Mouse (Mus musculus): ENCODE results near the gene Isoc2a. TPM values are rescaled to one million over a fixed set of nuclear protein-coding genes. Genes with fewer than 3 reads are reported as not detected.

Gene Isoc2a
- polyA plus RNA-seq, 1 experiment from 2014 or later, result 1.4 TPM

DNA sequence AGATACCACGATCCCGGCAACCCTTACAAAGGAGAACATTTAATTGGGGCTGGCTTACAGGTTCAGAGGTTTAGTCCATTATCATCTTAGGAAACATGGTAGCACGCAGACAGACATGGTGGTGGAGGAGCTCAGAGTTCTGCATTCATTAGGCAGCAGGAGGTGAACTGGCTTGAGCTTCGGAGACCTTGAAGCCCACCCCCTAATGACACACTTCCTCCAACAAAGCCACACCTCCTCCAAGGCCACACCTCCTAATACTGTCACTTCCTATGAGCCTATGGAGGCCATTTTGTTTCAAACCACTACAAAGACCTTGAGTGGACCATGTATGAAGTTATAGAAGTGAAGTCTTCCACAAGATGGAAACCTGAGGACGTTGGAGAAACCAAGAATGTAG, 35.3 kb downstream of the Isoc2a start:
- ATAC-seq (ENCODE audit: low FRiP score, low TSS enrichment), result no peak
- Histone ChIP-seq H3K4me3 (ENCODE audit: low read length) (no peak overlapping the region), H3K9me3 (ENCODE audit: low read length) (no peaks in the 10 kb centered on the region), H3K4me1 (ENCODE audit: insufficient read depth, low read length) (peaks cover 16% of the 10 kb centered on the region), H3K27me3 (ENCODE audit: insufficient read depth, low read length) (no peaks in the 10 kb centered on the region), H3K27ac (ENCODE audit: low read length) (no peak overlapping the region), H3K4me2 (replicated peaks; ENCODE audit: low read depth, low read length) (no peak overlapping the region), H3K9ac (replicated peaks; ENCODE audit: low read length) (no peak overlapping the region), H3K36me3 (ENCODE audit: insufficient read depth, low read length) (peaks cover under 1% of the 10 kb centered on the region; the same call in 1 of the 2 replicates)
- 72% methylated on average over 5 of the region's 5 CpGs for WGBS

DNA sequence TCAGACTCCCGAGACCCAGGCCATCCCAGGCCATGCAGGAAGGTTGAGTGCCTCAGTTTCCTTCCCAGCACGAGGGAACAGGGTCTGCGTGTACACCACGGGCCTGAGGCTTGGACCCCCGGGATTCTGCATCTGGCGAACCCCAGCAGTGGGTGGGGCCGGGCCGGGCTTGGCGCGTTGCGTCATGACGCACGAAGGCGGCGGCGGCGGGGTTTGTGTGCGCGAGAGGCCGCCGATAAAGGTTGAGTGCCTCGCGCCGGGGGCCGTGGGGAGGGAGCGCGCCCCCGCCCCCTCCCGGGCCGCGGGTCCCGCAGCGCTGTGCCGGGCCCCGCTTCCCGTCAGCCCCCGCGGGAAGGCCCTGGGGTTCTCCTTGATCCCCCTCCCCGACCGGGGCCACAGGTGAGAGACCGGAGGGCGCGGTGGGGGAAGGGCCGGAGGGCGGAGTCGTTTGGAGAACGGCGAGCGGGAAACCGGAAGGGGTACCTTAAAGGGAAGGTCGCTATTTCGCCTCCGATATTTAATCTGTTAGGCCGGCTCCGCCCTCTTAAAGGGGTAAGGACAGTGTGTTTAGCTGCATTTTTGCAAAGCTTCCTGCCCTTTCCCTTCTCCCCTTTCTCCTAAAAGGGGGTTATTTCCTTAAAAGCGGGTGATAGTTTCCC, 38.2 kb downstream of the Isoc2a start, which contains the start of gene Zfp628:
Zfp628 (plus strand) TSS at position 211 of the 659 bp plus-strand sequence.
- Histone ChIP-seq H3K36me3 (ENCODE audit: insufficient read depth, low read length) (peaks cover 29% of the 10 kb centered on the region), H3K9me3 (ENCODE audit: low read length) (no peaks in the 10 kb centered on the region), H3K27me3 (ENCODE audit: insufficient read depth, low read length) (no peaks in the 10 kb centered on the region), H3K4me3 (ENCODE audit: low read length) (peak within 1 kb of the TSS; percentile 80), H3K4me2 (replicated peaks; ENCODE audit: low read depth, low read length) (peak within 1 kb of the TSS; percentile 65), H3K9ac (replicated peaks; ENCODE audit: low read length) (peak within 1 kb of the TSS; percentile 96), H3K4me1 (ENCODE audit: insufficient read depth, low read length) (peaks cover 17% of the 10 kb centered on the region), H3K27ac (ENCODE audit: low read length) (peak within 1 kb of the TSS; percentile 98)
- WGBS, result 0% methylated on average over 55 of the region's 56 CpGs
- peak; percentile 87 for ATAC-seq (ENCODE audit: low FRiP score, low TSS enrichment)

DNA sequence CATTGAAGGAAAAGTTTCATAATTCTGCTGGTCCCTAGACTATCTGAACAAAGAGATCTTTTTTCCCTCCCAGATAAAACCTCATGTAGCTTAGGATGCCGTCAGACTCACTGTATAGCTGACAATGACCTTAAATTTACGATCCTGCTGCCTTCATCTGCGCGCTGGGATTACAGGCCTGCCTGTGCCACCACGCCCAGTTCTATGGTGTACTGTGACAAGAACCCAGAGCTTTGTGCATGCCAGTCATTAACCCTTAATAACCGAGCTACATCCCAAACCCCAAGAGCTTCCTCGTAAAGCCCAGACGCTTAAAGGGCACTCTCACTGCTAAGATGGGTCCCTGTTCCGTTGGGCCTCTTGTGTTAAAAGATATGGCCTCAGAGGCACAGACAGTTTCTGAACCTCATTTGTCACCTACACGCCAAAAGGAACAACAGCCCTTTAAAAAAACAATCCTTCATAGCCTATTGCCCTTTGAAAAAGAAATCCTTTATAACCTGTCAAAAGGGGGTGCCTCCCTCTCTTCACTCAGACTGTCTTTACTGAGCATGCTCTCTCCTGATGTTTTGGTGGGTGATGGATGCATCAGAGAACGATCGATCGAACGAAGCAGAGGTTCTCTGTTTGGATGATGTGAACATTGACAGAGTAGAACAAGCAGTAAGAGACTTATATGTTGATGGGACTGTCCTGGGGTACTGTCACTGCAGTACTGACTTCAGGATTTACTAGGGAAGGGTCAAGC, 38.9 kb downstream of the Isoc2a start:
- H3K4me2 ChIP-seq (replicated peaks; ENCODE audit: low read depth, low read length), result peak overlapping the region; percentile 65
- H3K27me3 ChIP-seq (ENCODE audit: insufficient read depth, low read length), result no peaks in the 10 kb centered on the region
- peaks cover 20% of the 10 kb centered on the region for H3K4me1 ChIP-seq (ENCODE audit: insufficient read depth, low read length)
- H3K9ac ChIP-seq (replicated peaks; ENCODE audit: low read length), result peak overlapping the region; percentile 96
- ATAC-seq (ENCODE audit: low FRiP score, low TSS enrichment), result peak; percentile 69
- peak overlapping the region; percentile 98 for H3K27ac ChIP-seq (ENCODE audit: low read length)
- H3K36me3 ChIP-seq (ENCODE audit: insufficient read depth, low read length), result peaks cover 36% of the 10 kb centered on the region
- H3K9me3 ChIP-seq (ENCODE audit: low read length), result no peaks in the 10 kb centered on the region
- H3K4me3 ChIP-seq (ENCODE audit: low read length), result peak overlapping the region; percentile 80
- WGBS, result 5% methylated on average over 14 of the region's 14 CpGs

GRCm38 (mm10) chr7:4917494-4917893, 40.5 kb downstream of the Isoc2a start:
- H3K4me2 ChIP-seq (replicated peaks; ENCODE audit: low read depth, low read length), result no peak overlapping the region
- WGBS, result 93% methylated on average over 2 of the region's 2 CpGs
- no peak overlapping the region for H3K9ac ChIP-seq (replicated peaks; ENCODE audit: low read length)
- H3K27ac ChIP-seq (ENCODE audit: low read length), result no peak overlapping the region
- H3K4me3 ChIP-seq (ENCODE audit: low read length), result no peak overlapping the region
- peaks cover 38% of the 10 kb centered on the region for H3K36me3 ChIP-seq (ENCODE audit: insufficient read depth, low read length)
- no peaks in the 10 kb centered on the region for H3K27me3 ChIP-seq (ENCODE audit: insufficient read depth, low read length)
- H3K9me3 ChIP-seq (ENCODE audit: low read length), result no peaks in the 10 kb centered on the region
- no peak for ATAC-seq (ENCODE audit: low FRiP score, low TSS enrichment)
- H3K4me1 ChIP-seq (ENCODE audit: insufficient read depth, low read length), result peaks cover 24% of the 10 kb centered on the region

DNA sequence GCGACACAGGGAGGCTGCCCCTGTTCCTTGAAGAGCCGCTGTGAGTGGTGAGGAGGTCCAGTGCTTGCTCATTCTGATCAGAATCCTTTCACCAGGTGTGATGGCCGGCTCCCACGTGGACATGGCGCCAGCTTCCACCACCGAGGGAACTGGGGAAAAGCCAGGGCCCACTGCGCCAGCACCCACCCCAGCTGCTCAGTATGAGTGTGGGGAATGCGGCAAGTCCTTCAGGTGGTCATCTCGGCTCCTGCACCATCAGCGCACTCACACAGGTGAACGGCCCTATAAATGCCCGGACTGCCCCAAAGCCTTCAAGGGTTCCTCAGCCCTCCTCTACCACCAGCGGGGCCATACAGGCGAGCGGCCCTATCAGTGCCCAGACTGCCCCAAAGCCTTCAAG, 41.7 kb downstream of the Isoc2a start:
- WGBS, result 90% methylated on average over 15 of the region's 15 CpGs
- peaks cover 36% of the 10 kb centered on the region for H3K4me1 ChIP-seq (ENCODE audit: insufficient read depth, low read length)

GRCm38 (mm10) chr7:4919096-4919495, 42.1 kb downstream of the Isoc2a start:
- Histone ChIP-seq H3K4me2 (replicated peaks; ENCODE audit: low read depth, low read length) (no peak overlapping the region), H3K9ac (replicated peaks; ENCODE audit: low read length) (no peak overlapping the region), H3K9me3 (ENCODE audit: low read length) (no peaks in the 10 kb centered on the region), H3K27ac (ENCODE audit: low read length) (no peak overlapping the region), H3K36me3 (ENCODE audit: insufficient read depth, low read length) (peaks cover 38% of the 10 kb centered on the region), H3K4me3 (ENCODE audit: low read length) (no peak overlapping the region), H3K27me3 (ENCODE audit: insufficient read depth, low read length) (no peaks in the 10 kb centered on the region), H3K4me1 (ENCODE audit: insufficient read depth, low read length) (peaks cover 40% of the 10 kb centered on the region)
- 86% methylated on average over 16 of the region's 21 CpGs for WGBS
- no peak for ATAC-seq (ENCODE audit: low FRiP score, low TSS enrichment)

More for the DNA sequence above, 41.7 kb downstream of the Isoc2a start:
- no peak overlapping the region for H3K9ac ChIP-seq (replicated peaks; ENCODE audit: low read length)
- peaks cover 38% of the 10 kb centered on the region for H3K36me3 ChIP-seq (ENCODE audit: insufficient read depth, low read length)
- no peak overlapping the region for H3K27ac ChIP-seq (ENCODE audit: low read length)
- no peak overlapping the region for H3K4me2 ChIP-seq (replicated peaks; ENCODE audit: low read depth, low read length)
- H3K4me3 ChIP-seq (ENCODE audit: low read length), result no peak overlapping the region
- H3K27me3 ChIP-seq (ENCODE audit: insufficient read depth, low read length), result no peaks in the 10 kb centered on the region
- ATAC-seq (ENCODE audit: low FRiP score, low TSS enrichment), result no peak
- no peaks in the 10 kb centered on the region for H3K9me3 ChIP-seq (ENCODE audit: low read length)

DNA sequence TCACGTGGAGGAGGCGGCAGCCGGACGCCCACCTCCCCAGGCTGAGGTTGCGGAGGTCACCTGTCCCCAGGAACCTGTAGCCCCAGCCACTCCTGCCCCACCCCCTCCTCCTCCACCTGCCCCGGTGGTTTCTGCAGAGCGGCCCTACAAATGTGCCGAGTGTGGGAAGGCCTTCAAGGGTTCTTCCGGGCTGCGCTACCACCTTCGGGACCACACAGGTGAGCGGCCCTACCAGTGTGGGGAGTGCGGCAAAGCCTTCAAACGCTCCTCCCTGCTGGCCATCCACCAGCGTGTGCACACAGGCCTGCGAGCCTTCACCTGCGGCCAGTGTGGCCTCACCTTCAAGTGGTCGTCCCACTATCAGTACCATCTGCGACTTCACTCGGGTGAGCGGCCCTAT, 43.0 kb downstream of the Isoc2a start:
- H3K4me3 ChIP-seq (ENCODE audit: low read length), result no peak overlapping the region
- no peak overlapping the region for H3K4me2 ChIP-seq (replicated peaks; ENCODE audit: low read depth, low read length)
- 90% methylated on average over 21 of the region's 21 CpGs for WGBS
- no peak for ATAC-seq (ENCODE audit: low FRiP score, low TSS enrichment)
- H3K9me3 ChIP-seq (ENCODE audit: low read length), result no peaks in the 10 kb centered on the region
- H3K27me3 ChIP-seq (ENCODE audit: insufficient read depth, low read length), result no peaks in the 10 kb centered on the region
- peaks cover 38% of the 10 kb centered on the region for H3K36me3 ChIP-seq (ENCODE audit: insufficient read depth, low read length)
- no peak overlapping the region for H3K27ac ChIP-seq (ENCODE audit: low read length)
- H3K9ac ChIP-seq (replicated peaks; ENCODE audit: low read length), result no peak overlapping the region
- H3K4me1 ChIP-seq (ENCODE audit: insufficient read depth, low read length), result peaks cover 42% of the 10 kb centered on the region

DNA sequence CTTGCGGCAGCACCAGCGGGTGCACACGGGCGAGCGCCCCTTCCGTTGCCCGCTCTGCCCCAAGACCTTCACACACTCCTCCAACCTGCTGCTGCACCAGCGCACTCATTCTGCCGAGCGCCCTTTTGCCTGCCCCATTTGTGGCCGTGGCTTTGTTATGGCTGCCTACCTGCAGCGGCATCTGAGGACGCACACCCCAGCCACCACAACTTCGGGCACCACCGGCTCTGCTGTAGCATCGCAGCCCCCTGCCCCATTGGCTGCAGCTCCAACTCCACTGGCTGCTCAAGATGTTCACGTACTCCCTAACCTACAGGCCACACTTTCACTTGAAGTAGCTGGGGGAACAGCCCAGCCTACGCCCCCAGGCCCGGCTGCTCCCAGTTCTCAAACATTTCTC, 43.5 kb downstream of the Isoc2a start:
- no peak for ATAC-seq (ENCODE audit: low FRiP score, low TSS enrichment)
- Histone ChIP-seq H3K4me3 (ENCODE audit: low read length) (no peak overlapping the region), H3K4me1 (ENCODE audit: insufficient read depth, low read length) (peaks cover 46% of the 10 kb centered on the region), H3K9me3 (ENCODE audit: low read length) (no peaks in the 10 kb centered on the region), H3K27me3 (ENCODE audit: insufficient read depth, low read length) (no peaks in the 10 kb centered on the region), H3K9ac (replicated peaks; ENCODE audit: low read length) (peak overlapping the region; percentile 37; the same call in 1 of the 2 replicates), H3K27ac (ENCODE audit: low read length) (peak overlapping the region; percentile 73), H3K36me3 (ENCODE audit: insufficient read depth, low read length) (peaks cover 38% of the 10 kb centered on the region), H3K4me2 (replicated peaks; ENCODE audit: low read depth, low read length) (no peak overlapping the region)
- 93% methylated on average over 19 of the region's 19 CpGs for WGBS

- H3K4me1 ChIP-seq (ENCODE audit: insufficient read depth, low read length), result peaks cover 49% of the 10 kb centered on the region
- H3K4me3 ChIP-seq (ENCODE audit: low read length), result no peak overlapping the region
- 59% methylated on average over 23 of the region's 23 CpGs for WGBS
- H3K27me3 ChIP-seq (ENCODE audit: insufficient read depth, low read length), result no peaks in the 10 kb centered on the region
- no peak overlapping the region for H3K4me2 ChIP-seq (replicated peaks; ENCODE audit: low read depth, low read length)
- no peaks in the 10 kb centered on the region for H3K9me3 ChIP-seq (ENCODE audit: low read length)
- peak overlapping the region; percentile 73 for H3K27ac ChIP-seq (ENCODE audit: low read length)
- peak overlapping the region; percentile 37; the same call in 1 of the 2 replicates for H3K9ac ChIP-seq (replicated peaks; ENCODE audit: low read length)
- ATAC-seq (ENCODE audit: low FRiP score, low TSS enrichment), result no peak
- peaks cover 38% of the 10 kb centered on the region for H3K36me3 ChIP-seq (ENCODE audit: insufficient read depth, low read length)
Measured at GRCm38 (mm10) chr7:4920976-4921823, 44.2 kb downstream of the Isoc2a start.
